Mouse (Mus musculus): Measurements from ENCODE around the gene Gga2. TPM values are rescaled to one million over a fixed set of nuclear protein-coding genes. Genes with fewer than 3 reads are reported as not detected.

Gene Gga2
- total RNA-seq, 2 experiments from 2014 or later: 29.2 to 29.7 TPM

GRCm38 (mm10) chr7:122012949-122013348 is 8.1 kb downstream of the Gga2 start:
- no peak for DNase-seq (ENCODE audit: low spot score in 2 of 2)

- DNase-seq (ENCODE audit: low spot score in 2 of 2): no peak
These were observed 8.7 kb downstream of the Gga2 start for GRCm38 (mm10) chr7:122012370-122012769.

- no peak for DNase-seq (ENCODE audit: low spot score in 2 of 2)
These were observed 20.6 kb downstream of the Gga2 start for GRCm38 (mm10) chr7:122000396-122000795.

- no peak for DNase-seq (ENCODE audit: low spot score in 2 of 2)
These were observed 25.1 kb downstream of the Gga2 start for GRCm38 (mm10) chr7:121995961-121996360.

GRCm38 (mm10) chr7:121981307-121981871 is 39.6 kb downstream of the Gga2 start, which contains the start of gene Cog7:
Cog7 (minus strand) TSS chr7:121981711.
- peak; percentile 90 to 94 for DNase-seq (ENCODE audit: low spot score in 2 of 2)

- DNase-seq (ENCODE audit: low spot score in 2 of 2): peak in 1 of 2 experiments; percentile 35
These were observed 46.0 kb downstream of the Gga2 start for GRCm38 (mm10) chr7:121975031-121975430.

- DNase-seq (ENCODE audit: low spot score in 2 of 2): no peak
These were observed 49.3 kb downstream of the Gga2 start for GRCm38 (mm10) chr7:121971698-121972097.

- DNase-seq (ENCODE audit: low spot score in 2 of 2): no peak
These were observed 50.8 kb downstream of the Gga2 start for GRCm38 (mm10) chr7:121970250-121970649.

- no peak for DNase-seq (ENCODE audit: low spot score in 2 of 2)
These were observed 52.2 kb downstream of the Gga2 start for GRCm38 (mm10) chr7:121968816-121969215.

GRCm38 (mm10) chr7:121968242-121968641 is 52.8 kb downstream of the Gga2 start:
- DNase-seq (ENCODE audit: low spot score in 2 of 2): no peak

- DNase-seq (ENCODE audit: low spot score in 2 of 2): no peak
These were observed 54.9 kb downstream of the Gga2 start for GRCm38 (mm10) chr7:121966169-121966568.

GRCm38 (mm10) chr7:121963883-121964398 is 57.1 kb downstream of the Gga2 start:
- peak; percentile 22 to 82 for DNase-seq (ENCODE audit: low spot score in 2 of 2)

GRCm38 (mm10) chr7:121962571-121962959 is 58.5 kb downstream of the Gga2 start:
- no peak for DNase-seq (ENCODE audit: low spot score in 2 of 2)

GRCm38 (mm10) chr7:121961913-121962570 is 59.0 kb downstream of the Gga2 start:
- DNase-seq (ENCODE audit: low spot score in 2 of 2): no peak

GRCm38 (mm10) chr7:121955802-121956201 is 65.2 kb downstream of the Gga2 start:
- DNase-seq (ENCODE audit: low spot score in 2 of 2): no peak

GRCm38 (mm10) chr7:121954891-121955669 is 65.9 kb downstream of the Gga2 start:
- no peak for DNase-seq (ENCODE audit: low spot score in 2 of 2)

- no peak for DNase-seq (ENCODE audit: low spot score in 2 of 2)
These were observed 73.5 kb downstream of the Gga2 start for GRCm38 (mm10) chr7:121947513-121947912.

GRCm38 (mm10) chr7:121946196-121946595 is 74.8 kb downstream of the Gga2 start:
- DNase-seq (ENCODE audit: low spot score in 2 of 2): no peak

GRCm38 (mm10) chr7:121942371-121942770 is 78.7 kb downstream of the Gga2 start:
- no peak for DNase-seq (ENCODE audit: low spot score in 2 of 2)

- DNase-seq (ENCODE audit: low spot score in 2 of 2): no peak
These were observed 79.4 kb downstream of the Gga2 start for GRCm38 (mm10) chr7:121941640-121942039.

GRCm38 (mm10) chr7:121941016-121941415 is 80.0 kb downstream of the Gga2 start:
- no peak for DNase-seq (ENCODE audit: low spot score in 2 of 2)

- peak; percentile 66 to 85 for DNase-seq (ENCODE audit: low spot score in 2 of 2)
These were observed 81.3 kb downstream of the Gga2 start for GRCm38 (mm10) chr7:121939729-121940128.
